Mouse (Mus musculus) small intestine, adult 2 months (tissue): ENCODE data around the gene Bclaf1. TPM values are rescaled to one million over a fixed set of nuclear protein-coding genes. Genes with fewer than 3 reads are reported as not detected.

ENCODE experiments used
- H3K27ac ChIP-seq: fragments of 200-500 bp; 2 replicates; pipeline ENCODE4 v1.5.1; 2012; ENCODE audit warnings: low read depth, low read length, control low read depth, inconsistent platforms; ENCODE audit not compliant: insufficient read depth
- H3K27me3 ChIP-seq: fragments of 200-500 bp; 2 replicates; pipeline ENCODE4 v1.6.1; 2012; ENCODE audit warnings: mild to moderate bottlenecking, moderate library complexity, low read length, inconsistent platforms; ENCODE audit not compliant: control insufficient read depth, insufficient read depth
- H3K36me3 ChIP-seq: fragments of 200-500 bp; 2 replicates; pipeline ENCODE4 v1.6.1; 2012; ENCODE audit warnings: mild to moderate bottlenecking, low read length, control low read depth, inconsistent platforms; ENCODE audit not compliant: control insufficient read depth, insufficient read depth
- H3K4me1 ChIP-seq: fragments of 200-500 bp; 2 replicates; pipeline ENCODE4 v1.6.1; 2012; ENCODE audit warnings: low read length, inconsistent platforms, mixed read lengths; ENCODE audit not compliant: control insufficient read depth, insufficient read depth, insufficient read length
- H3K4me3 ChIP-seq: fragments of 200-500 bp; 2 replicates; pipeline ENCODE4 v1.5.1; 2012; ENCODE audit warnings: low read depth, mild to moderate bottlenecking, control low read depth, inconsistent platforms, low read length, moderate library complexity
- CTCF ChIP-seq: fragments of 200-500 bp; IDR thresholded peaks from 2 replicates; pipeline ENCODE4 v1.5.1; 2012; ENCODE audit warnings: low read depth, mild to moderate bottlenecking, control low read depth, inconsistent platforms, low read length, moderate library complexity, mixed read lengths; ENCODE audit not compliant: insufficient replicate concordance, insufficient read length; ENCODE audit errors: extremely low read depth
- POLR2A ChIP-seq: fragments of 200-500 bp; IDR thresholded peaks from 2 replicates; pipeline ENCODE4 v1.6.1; 2012; ENCODE audit warnings: low read depth, mild to moderate bottlenecking, control low read depth, inconsistent platforms, low read length, moderate library complexity
- WGBS: fragments of 180-500 bp; shearing (Covaris S2); methylation state at CpG from one replicate; pipeline ENCODE4 v1.1.7; 2018; 5-methylcytosine and 5-hydroxymethylcytosine counted together
- polyA plus RNA-seq: library from polyadenylated mRNA; depleted of rRNA; stranded (reverse); fragments of >200 nt; gene quantifications from 2 replicates; pipeline ENCODE4 v1.2.3, GENCODE M21; 2012

The Bclaf1 gene
- polyA plus RNA-seq, 1 experiment: 4.1 TPM

DNA sequence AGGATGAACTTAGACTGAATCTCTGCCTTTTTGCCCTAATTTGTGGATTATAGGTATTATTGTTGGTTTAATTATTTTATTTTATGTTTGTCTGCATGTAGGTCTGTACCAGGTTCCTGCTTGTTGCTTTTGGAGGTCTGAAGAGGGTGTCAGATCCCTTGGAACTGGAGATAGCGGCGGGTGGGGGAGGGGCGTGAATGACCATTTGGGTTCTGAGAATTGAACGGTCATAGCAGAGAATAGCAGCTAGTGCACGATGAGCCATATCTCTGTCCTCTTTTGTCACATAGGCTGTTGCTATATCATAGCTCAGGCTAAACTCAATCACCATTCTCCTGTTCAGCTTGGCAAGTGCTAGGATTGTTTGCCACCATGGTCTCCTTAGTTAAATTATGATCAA is 5.2 kb downstream of the Bclaf1 start:
- Histone ChIP-seq H3K4me3 (no peak overlapping the region), H3K27me3 (no peaks in the 10 kb centered on the region), H3K4me1 (peaks cover 6% of the 10 kb centered on the region; the same call in 1 of the 2 replicates), H3K27ac (no peak overlapping the region), H3K36me3 (peaks cover 16% of the 10 kb centered on the region)
- no peak for TF ChIP-seq CTCF
- no peak for TF ChIP-seq POLR2A
- 68% methylated on average over 5 of the region's 5 CpGs for WGBS

DNA sequence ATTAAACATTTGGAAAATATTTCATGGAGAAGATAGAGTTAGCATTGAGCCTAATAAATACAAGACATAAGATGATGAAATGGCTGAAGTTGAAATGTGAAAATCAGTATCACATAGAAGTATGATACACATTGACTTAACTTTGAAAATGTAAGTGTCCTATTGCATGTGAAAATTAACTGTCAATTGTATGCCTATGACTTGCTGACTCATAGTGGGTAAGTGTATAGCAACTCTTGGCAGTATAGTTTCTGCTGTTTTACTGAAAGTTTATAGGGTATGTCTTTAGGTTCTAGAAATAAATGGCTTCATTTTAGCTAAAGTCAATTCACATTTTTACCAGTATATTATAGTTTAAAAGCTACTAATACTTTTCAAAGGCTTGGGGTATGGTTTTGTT is 14.0 kb downstream of the Bclaf1 start:
- H3K36me3 ChIP-seq: peaks cover 44% of the 10 kb centered on the region
- no peaks in the 10 kb centered on the region for H3K27me3 ChIP-seq
- no peak for TF ChIP-seq POLR2A
- TF ChIP-seq CTCF: no peak

GRCm38 (mm10) chr10:20331262-20331661 is 19.0 kb downstream of the Bclaf1 start:
- 87% methylated on average over 2 of the region's 2 CpGs for WGBS
- Histone ChIP-seq H3K4me3 (no peak overlapping the region), H3K27ac (no peak overlapping the region), H3K4me1 (no peaks in the 10 kb centered on the region), H3K36me3 (peaks cover 50% of the 10 kb centered on the region), H3K27me3 (no peaks in the 10 kb centered on the region)
- TF ChIP-seq CTCF (no peak), POLR2A (no peak)

More for the DNA sequence above, 14.0 kb downstream of the Bclaf1 start:
- Histone ChIP-seq H3K4me3 (no peak overlapping the region), H3K4me1 (no peaks in the 10 kb centered on the region), H3K27ac (no peak overlapping the region)

DNA sequence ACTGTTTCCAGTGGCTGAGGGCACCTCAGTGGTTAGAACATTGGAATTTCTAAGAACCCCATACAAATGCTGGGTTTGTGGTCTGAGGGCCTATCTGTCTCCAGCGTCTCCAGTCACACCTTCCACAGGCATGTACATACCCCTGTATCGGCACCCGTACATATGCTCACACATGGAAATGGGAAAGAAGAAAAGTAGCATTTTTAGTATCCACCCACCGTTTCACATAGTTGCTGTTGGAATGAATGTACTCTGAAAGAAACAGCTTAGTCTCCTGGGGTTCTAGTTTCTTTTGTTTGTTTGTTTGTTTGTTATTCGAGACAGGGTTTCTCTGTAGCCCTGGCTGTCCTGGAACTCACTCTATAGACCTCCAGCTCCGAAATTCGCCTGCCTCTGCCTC is 25.6 kb downstream of the Bclaf1 start:
- Histone ChIP-seq H3K4me3 (no peak overlapping the region), H3K36me3 (peaks cover 56% of the 10 kb centered on the region), H3K27ac (no peak overlapping the region), H3K4me1 (no peaks in the 10 kb centered on the region), H3K27me3 (no peaks in the 10 kb centered on the region)
- no peak for TF ChIP-seq POLR2A
- no peak for TF ChIP-seq CTCF
- 90% methylated on average over 7 of the region's 7 CpGs for WGBS

DNA sequence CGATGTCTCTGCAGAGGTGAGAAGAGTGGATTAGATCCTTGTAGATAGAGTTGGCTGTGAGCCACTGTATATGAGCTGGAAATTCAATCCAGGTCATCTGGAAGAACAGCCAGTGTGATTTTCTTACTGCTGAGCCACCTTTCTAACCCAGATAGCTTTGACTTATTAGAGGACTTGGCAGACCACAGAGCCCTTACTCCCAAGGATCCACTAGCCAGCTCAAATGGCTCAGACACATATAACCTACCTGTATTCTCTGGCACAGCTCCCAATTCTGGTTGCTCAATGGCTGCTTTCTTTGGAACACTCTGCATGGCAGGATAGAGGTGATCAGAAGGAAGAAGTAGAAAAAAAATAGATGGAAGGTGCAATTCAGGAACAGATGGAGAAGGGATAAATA is 33.5 kb downstream of the Bclaf1 start:
- peaks cover 33% of the 10 kb centered on the region for H3K36me3 ChIP-seq
- no peak overlapping the region for H3K27ac ChIP-seq
- 18% methylated on average over 1 of the region's 1 CpGs for WGBS
- H3K27me3 ChIP-seq: no peaks in the 10 kb centered on the region
- no peak overlapping the region for H3K4me3 ChIP-seq
- peaks cover 2% of the 10 kb centered on the region; the same call in 1 of the 2 replicates for H3K4me1 ChIP-seq
- TF ChIP-seq POLR2A (no peak), CTCF (no peak)

GRCm38 (mm10) chr10:20347285-20348214 is 35.3 kb downstream of the Bclaf1 start, which contains the start of gene Mtfr2:
Gene Mtfr2 (plus strand): TSS chr10:20347770.
- WGBS: under 1% methylated on average over 58 of the region's 58 CpGs
- TF ChIP-seq POLR2A (peak; percentile 49; the same call in 1 of the 2 replicates), CTCF (no peak)
- Histone ChIP-seq H3K36me3 (peaks cover 27% of the 10 kb centered on the region), H3K4me1 (peaks cover 2% of the 10 kb centered on the region; the same call in 1 of the 2 replicates), H3K4me3 (peak within 1 kb of the TSS; percentile 97), H3K27me3 (no peaks in the 10 kb centered on the region), H3K27ac (no peak within 1 kb of the TSS)

DNA sequence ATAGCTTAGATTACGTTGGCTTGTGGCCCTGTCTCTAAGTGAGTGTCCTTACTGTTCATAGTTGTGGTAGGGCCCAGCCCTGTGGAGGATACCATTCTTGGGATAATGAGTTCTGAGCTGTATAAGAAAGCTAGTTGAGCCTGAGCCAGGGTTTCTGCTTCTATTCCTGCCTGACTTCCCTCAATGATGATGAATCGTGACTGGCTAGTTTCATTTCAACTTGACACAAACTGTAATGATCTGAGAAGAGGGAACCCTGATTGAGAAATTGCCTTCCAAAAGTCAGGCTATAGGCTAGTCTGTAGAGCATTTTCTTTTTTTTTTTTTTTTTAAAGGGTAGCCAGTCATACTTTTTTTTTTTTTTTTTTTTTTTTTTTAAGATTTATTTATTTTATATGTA is 36.6 kb downstream of the Bclaf1 start:
- Histone ChIP-seq H3K27me3 (no peaks in the 10 kb centered on the region), H3K36me3 (peaks cover 15% of the 10 kb centered on the region), H3K27ac (no peak overlapping the region), H3K4me1 (peaks cover 2% of the 10 kb centered on the region; the same call in 1 of the 2 replicates), H3K4me3 (no peak overlapping the region)
- WGBS: 81% methylated on average over 2 of the region's 2 CpGs
- TF ChIP-seq POLR2A (no peak), CTCF (no peak)
